Mouse (Mus musculus): ENCODE measurements around the gene Terb2. TPM values are rescaled to one million over a fixed set of nuclear protein-coding genes. Genes with fewer than 3 reads are reported as not detected.

Terb2 gene
- polyA plus RNA-seq, 1 experiment, result not detected

DNA sequence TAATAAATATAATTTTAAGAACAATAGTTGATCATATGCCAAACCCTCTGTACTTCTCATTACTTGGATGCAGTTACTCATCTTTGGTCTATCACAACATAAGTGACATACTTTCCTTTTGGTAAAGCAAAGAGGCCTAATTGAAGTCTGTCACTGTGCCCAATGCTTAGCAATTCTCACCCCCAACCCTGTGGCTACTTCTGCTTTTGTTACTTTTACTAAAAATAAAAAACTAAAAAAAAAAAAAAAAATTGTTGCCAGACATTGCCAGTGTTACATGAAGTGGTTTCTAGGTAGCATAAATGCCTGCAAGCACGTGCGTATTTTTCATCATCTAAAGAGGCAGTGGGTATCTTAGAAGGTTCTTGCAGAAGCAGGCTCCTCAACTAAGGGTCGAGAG, 33.2 kb upstream of the Terb2 start:
- Histone ChIP-seq H3K36me3 (ENCODE audit: control insufficient read depth, insufficient read depth) (peaks cover 21% of the 10 kb centered on the region), H3ac (ENCODE audit: control insufficient read depth, insufficient read length) (no peak overlapping the region), H3K4me3 (no peak overlapping the region), H3K4me2 (ENCODE audit: low read depth) (no peak overlapping the region), H3K27me3 (ENCODE audit: control insufficient read depth, insufficient read depth, insufficient read length) (no peaks in the 10 kb centered on the region), H3K79me2 (ENCODE audit: control insufficient read depth, insufficient read depth) (peaks cover 37% of the 10 kb centered on the region)
- TF ChIP-seq TCF12 (IDR thresholded peaks at IDR 0.05; ENCODE audit: insufficient read depth, poor library complexity, severe bottlenecking) (no peak), SRF (IDR thresholded peaks at IDR 0.05; ENCODE audit: control insufficient read depth, insufficient read length, low read depth) (no peak), E2F4 (IDR thresholded peaks at IDR 0.05; ENCODE audit: insufficient read depth) (no peak), CEBPB (IDR thresholded peaks at IDR 0.05; ENCODE audit: insufficient read depth, poor library complexity, severe bottlenecking) (no peak), MYOG (IDR thresholded peaks at IDR 0.05; ENCODE audit: control insufficient read depth in 1 of 3, insufficient read depth in 1 of 3, insufficient read length in 2 of 3, low read depth in 2 of 3) (no peak), REST (IDR thresholded peaks at IDR 0.05; ENCODE audit: insufficient read depth, insufficient read length) (no peak), USF1 (IDR thresholded peaks at IDR 0.05; ENCODE audit: low read depth) (no peak), MAX (IDR thresholded peaks at IDR 0.05; ENCODE audit: low read depth) (no peak), POLR2AphosphoS2 (IDR thresholded peaks at IDR 0.05; ENCODE audit: insufficient read length, low read depth) (no peak)

DNA sequence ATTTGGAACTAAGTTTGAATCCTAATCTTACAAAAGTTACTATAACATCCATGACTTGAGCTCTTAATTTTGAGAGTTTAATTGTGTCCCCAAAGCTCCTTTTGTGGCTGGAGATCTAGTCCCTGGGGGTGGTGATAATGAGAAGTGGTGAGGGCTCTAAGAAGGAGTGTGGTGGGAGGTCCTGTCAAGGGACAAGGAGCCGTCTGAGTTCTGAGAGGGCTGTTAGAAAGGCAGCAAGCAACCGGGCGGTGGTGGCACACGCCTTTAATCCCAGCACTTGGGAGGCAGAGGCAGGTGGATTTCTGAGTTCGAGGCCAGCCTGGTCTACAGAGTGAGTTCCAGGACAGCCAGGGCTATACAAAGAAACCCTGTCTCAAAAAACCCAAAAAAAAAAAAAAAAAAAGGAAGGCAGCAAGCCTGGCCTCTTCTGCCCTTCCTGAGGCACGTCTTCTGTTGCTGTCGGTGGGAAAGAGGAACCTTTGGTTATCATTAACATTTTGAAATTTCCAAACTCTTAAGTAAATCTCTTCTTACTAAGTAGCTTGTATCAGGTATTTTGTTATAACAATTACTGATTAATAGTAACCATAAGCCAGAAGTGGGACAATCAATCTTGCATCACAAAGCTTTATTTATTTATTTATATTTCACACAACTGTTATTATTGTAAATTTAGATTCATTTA, 32.2 kb upstream of the Terb2 start:
- Histone ChIP-seq H3K27me3 (ENCODE audit: control insufficient read depth, insufficient read depth, insufficient read length) (no peaks in the 10 kb centered on the region), H3K4me2 (ENCODE audit: low read depth) (no peak overlapping the region), H3K79me2 (ENCODE audit: control insufficient read depth, insufficient read depth) (peaks cover 27% of the 10 kb centered on the region), H3K4me3 (no peak overlapping the region), H3K36me3 (ENCODE audit: control insufficient read depth, insufficient read depth) (peaks cover 21% of the 10 kb centered on the region), H3ac (ENCODE audit: control insufficient read depth, insufficient read length) (no peak overlapping the region)
- no peak for TF ChIP-seq E2F4 (IDR thresholded peaks at IDR 0.05; ENCODE audit: insufficient read depth)

DNA sequence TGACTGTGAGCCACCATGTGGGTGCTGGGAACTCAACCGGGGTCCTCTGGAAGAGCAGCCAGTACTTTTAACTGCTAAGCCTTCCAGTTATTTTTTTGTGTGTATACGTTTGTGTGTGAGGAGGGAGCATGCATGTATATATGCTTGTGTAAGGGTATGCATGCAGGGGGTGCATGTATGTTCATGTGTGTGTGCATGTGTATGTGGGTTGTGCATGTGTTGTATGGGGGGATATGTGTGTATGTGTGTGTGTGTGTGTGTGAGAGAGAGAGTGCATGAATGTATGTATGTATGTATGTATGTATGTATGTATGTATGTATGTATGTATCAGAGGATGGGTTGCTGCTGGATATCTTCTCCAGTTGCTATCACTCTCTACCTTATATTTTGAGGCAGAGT, 31.6 kb upstream of the Terb2 start:
- H3K4me2 ChIP-seq (ENCODE audit: low read depth), result no peak overlapping the region
- H3ac ChIP-seq (ENCODE audit: control insufficient read depth, insufficient read length), result no peak overlapping the region
- H3K79me2 ChIP-seq (ENCODE audit: control insufficient read depth, insufficient read depth), result peaks cover 20% of the 10 kb centered on the region
- H3K36me3 ChIP-seq (ENCODE audit: control insufficient read depth, insufficient read depth), result peaks cover 21% of the 10 kb centered on the region
- TF ChIP-seq E2F4 (IDR thresholded peaks at IDR 0.05; ENCODE audit: insufficient read depth) (no peak), USF1 (IDR thresholded peaks at IDR 0.05; ENCODE audit: low read depth) (no peak), POLR2AphosphoS2 (IDR thresholded peaks at IDR 0.05; ENCODE audit: insufficient read length, low read depth) (no peak), TCF12 (IDR thresholded peaks at IDR 0.05; ENCODE audit: insufficient read depth, poor library complexity, severe bottlenecking) (no peak), POLR2A (IDR thresholded peaks at IDR 0.05; ENCODE audit: insufficient read length, low read depth) (no peak), MYOD1 (IDR thresholded peaks at IDR 0.05; ENCODE audit: control insufficient read depth in 1 of 3, insufficient read length in 2 of 3, low read depth in 2 of 3) (no peak), SRF (IDR thresholded peaks at IDR 0.05; ENCODE audit: control insufficient read depth, insufficient read length, low read depth) (no peak), REST (IDR thresholded peaks at IDR 0.05; ENCODE audit: insufficient read depth, insufficient read length) (no peak), CEBPB (IDR thresholded peaks at IDR 0.05; ENCODE audit: insufficient read depth, poor library complexity, severe bottlenecking) (no peak)
- H3K4me3 ChIP-seq, result no peak overlapping the region
- no peaks in the 10 kb centered on the region for H3K27me3 ChIP-seq (ENCODE audit: control insufficient read depth, insufficient read depth, insufficient read length)

DNA sequence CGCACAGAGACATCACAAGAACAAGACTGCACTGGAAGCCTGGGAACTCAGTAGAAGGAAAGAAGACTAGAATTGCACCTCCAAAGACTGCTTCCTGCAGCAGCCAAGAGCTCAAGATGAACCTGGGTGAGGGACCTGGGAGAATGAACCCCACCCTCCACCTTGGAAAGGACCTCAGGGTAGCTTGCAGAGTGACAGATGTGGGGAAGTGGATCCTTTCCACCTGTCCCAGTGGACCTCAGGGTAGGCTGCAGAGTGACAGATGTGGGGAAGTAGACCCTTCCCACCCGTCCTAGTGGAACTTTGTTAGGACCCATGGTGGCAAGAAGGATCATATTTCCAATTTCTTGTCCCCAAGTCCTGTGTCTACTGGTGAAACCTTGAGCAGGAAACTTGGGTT, 30.8 kb upstream of the Terb2 start:
- H3K27me3 ChIP-seq (ENCODE audit: control insufficient read depth, insufficient read depth, insufficient read length), result no peaks in the 10 kb centered on the region
- H3ac ChIP-seq (ENCODE audit: control insufficient read depth, insufficient read length), result no peak overlapping the region
- no peak overlapping the region for H3K4me3 ChIP-seq
- no peak for TF ChIP-seq MAX (IDR thresholded peaks at IDR 0.05; ENCODE audit: low read depth)
- TF ChIP-seq E2F4 (IDR thresholded peaks at IDR 0.05; ENCODE audit: insufficient read depth), result no peak
- TF ChIP-seq POLR2AphosphoS2 (IDR thresholded peaks at IDR 0.05; ENCODE audit: insufficient read length, low read depth), result peak; percentile 27
- peaks cover 21% of the 10 kb centered on the region for H3K36me3 ChIP-seq (ENCODE audit: control insufficient read depth, insufficient read depth)
- H3K79me2 ChIP-seq (ENCODE audit: control insufficient read depth, insufficient read depth), result peaks cover 12% of the 10 kb centered on the region
- H3K4me2 ChIP-seq (ENCODE audit: low read depth), result no peak overlapping the region

DNA sequence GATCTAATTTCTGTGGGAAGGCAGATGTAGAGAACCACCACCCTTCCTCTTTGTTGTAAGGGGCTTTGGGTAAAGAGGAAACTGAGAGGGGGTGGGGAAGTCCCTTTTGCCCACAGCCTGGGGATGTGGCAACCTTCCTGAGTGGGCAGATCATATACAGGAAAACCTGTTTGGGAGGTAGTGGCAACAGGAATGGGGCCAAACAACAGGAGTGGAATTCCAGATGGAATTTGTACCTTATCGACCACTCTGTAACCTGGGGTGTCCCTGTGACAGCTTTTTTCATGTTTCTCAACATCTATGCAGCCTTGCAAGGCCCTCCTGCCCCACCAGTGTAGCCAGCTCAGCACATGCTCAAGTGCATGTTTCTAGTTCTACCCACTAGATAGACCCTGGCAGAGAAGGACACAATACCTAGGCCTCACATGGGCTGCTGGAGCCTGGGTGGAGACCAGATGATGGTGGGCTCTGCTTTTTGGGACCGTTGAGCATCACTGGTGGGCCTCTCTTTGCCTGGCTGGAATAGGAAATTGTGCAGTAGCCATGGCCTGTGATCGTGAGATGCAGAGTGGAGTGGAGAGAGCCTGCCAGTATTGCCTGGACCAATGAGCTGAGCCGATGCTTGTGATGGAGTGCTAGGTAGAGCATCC, 29.9 kb upstream of the Terb2 start:
- Histone ChIP-seq H3K36me3 (ENCODE audit: control insufficient read depth, insufficient read depth) (peaks cover 21% of the 10 kb centered on the region), H3ac (ENCODE audit: control insufficient read depth, insufficient read length) (no peak overlapping the region), H3K27me3 (ENCODE audit: control insufficient read depth, insufficient read depth, insufficient read length) (no peaks in the 10 kb centered on the region), H3K79me2 (ENCODE audit: control insufficient read depth, insufficient read depth) (peaks cover 3% of the 10 kb centered on the region), H3K4me2 (ENCODE audit: low read depth) (no peak overlapping the region), H3K4me3 (no peak overlapping the region)
- TF ChIP-seq MAX (IDR thresholded peaks at IDR 0.05; ENCODE audit: low read depth) (no peak), TCF12 (IDR thresholded peaks at IDR 0.05; ENCODE audit: insufficient read depth, poor library complexity, severe bottlenecking) (no peak), E2F4 (IDR thresholded peaks at IDR 0.05; ENCODE audit: insufficient read depth) (no peak), MYOD1 (IDR thresholded peaks at IDR 0.05; ENCODE audit: control insufficient read depth in 1 of 3, insufficient read length in 2 of 3, low read depth in 2 of 3) (no peak), POLR2A (IDR thresholded peaks at IDR 0.05; ENCODE audit: insufficient read length, low read depth) (no peak), REST (IDR thresholded peaks at IDR 0.05; ENCODE audit: insufficient read depth, insufficient read length) (no peak), POLR2AphosphoS2 (IDR thresholded peaks at IDR 0.05; ENCODE audit: insufficient read length, low read depth) (no peak)

Data from myocyte (in vitro differentiated cells).